9 mouse cellular contexts compared by ENCODE assay signal in genomic region chr12:111008500-111009490, GRCm38 (mm10). TPM values are rescaled to one million over a fixed set of nuclear protein-coding genes. Genes with fewer than 3 reads are reported as not detected.
DNase-seq lines count a peak whose midpoint lies in the region; ATAC-seq lines count a peak whose summit lies in the region.
"Had no signal": no experiment of that assay in that cellular context is flagged by ENCODE, and none has a peak within 500 bp of the region (broad histone marks: within the 10 kb centered on the region; RNA-seq: fewer than 3 reads in every experiment).

No protein-coding gene starts in this region.

- no peaks in the 10 kb centered on the region for H3K9me3 ChIP-seq in midbrain, embryonic 10.5 days (replicated peaks)
- no peaks in the 10 kb centered on the region for H3K9me3 ChIP-seq in midbrain, embryonic 15.5 days
- H3K9me3 ChIP-seq in hindbrain, embryonic 14.5 days (ENCODE audit: control insufficient read depth, low read length): no peaks in the 10 kb centered on the region
- H3K9me3 ChIP-seq in stomach, embryonic 14.5 days (ENCODE audit: control insufficient read depth, low read depth, low read length): peaks cover 7% of the 10 kb centered on the region; the same call in 1 of the 2 replicates

- peaks cover 28% of the 10 kb centered on the region for H3K4me1 ChIP-seq in midbrain, embryonic 10.5 days
- H3K4me1 ChIP-seq in midbrain, embryonic 15.5 days: peaks cover 13% of the 10 kb centered on the region; the same call in 1 of the 2 replicates
- no peaks in the 10 kb centered on the region for H3K4me1 ChIP-seq in hindbrain, embryonic 14.5 days (replicated peaks; ENCODE audit: control insufficient read depth, insufficient read depth, low read length)
- H3K4me1 ChIP-seq in stomach, embryonic 14.5 days (ENCODE audit: control insufficient read depth, insufficient read depth, low read length): peaks cover 33% of the 10 kb centered on the region; the same call in 1 of the 2 replicates

- no peak overlapping the region for H3K9ac ChIP-seq in midbrain, embryonic 15.5 days
- H3K9ac ChIP-seq in hindbrain, embryonic 14.5 days: no peak overlapping the region
- 0 out of 2 replicates have a peak overlapping the region, but pooled peaks have one; percentile 10 for H3K9ac ChIP-seq in stomach, embryonic 14.5 days (replicated peaks; ENCODE audit: low read depth, low read length)

- no peaks in the 10 kb centered on the region for H3K27me3 ChIP-seq in midbrain, embryonic 10.5 days (ENCODE audit: low read depth, poor library complexity, severe bottlenecking)
- no peaks in the 10 kb centered on the region for H3K27me3 ChIP-seq in midbrain, embryonic 15.5 days (replicated peaks)
- H3K27me3 ChIP-seq in hindbrain, embryonic 14.5 days (ENCODE audit: control insufficient read depth, insufficient read depth, low read length): no peaks in the 10 kb centered on the region
- no peaks in the 10 kb centered on the region for H3K27me3 ChIP-seq in stomach, embryonic 14.5 days (ENCODE audit: control insufficient read depth, insufficient read depth, low read length)

- H3K36me3 ChIP-seq in midbrain, embryonic 10.5 days: no peaks in the 10 kb centered on the region
- H3K36me3 ChIP-seq in midbrain, embryonic 15.5 days (replicated peaks): no peaks in the 10 kb centered on the region
- no peaks in the 10 kb centered on the region for H3K36me3 ChIP-seq in hindbrain, embryonic 14.5 days (replicated peaks; ENCODE audit: control insufficient read depth, insufficient read depth)
- no peaks in the 10 kb centered on the region for H3K36me3 ChIP-seq in stomach, embryonic 14.5 days (ENCODE audit: control insufficient read depth, insufficient read depth, low read length)

- peak overlapping the region; percentile 57; the same call in 1 of the 2 replicates for H3K27ac ChIP-seq in midbrain, embryonic 10.5 days (replicated peaks)
- no peak overlapping the region for H3K27ac ChIP-seq in midbrain, embryonic 15.5 days
- H3K27ac ChIP-seq in hindbrain, embryonic 14.5 days: no peak overlapping the region
- peak overlapping the region; percentile 57 for H3K27ac ChIP-seq in stomach, embryonic 14.5 days (ENCODE audit: low read length)

- ATAC-seq in midbrain, embryonic 15.5 days (replicated peaks): no peak
- peak; percentile 31; the same call in 1 of the 2 replicates for ATAC-seq in hindbrain, embryonic 14.5 days (ENCODE audit: low FRiP score)
- peak; percentile 19; the same call in 1 of the 2 replicates for ATAC-seq in stomach, embryonic 14.5 days (ENCODE audit: insufficient number of reproducible peaks, insufficient read depth, low FRiP score, low read depth)

- H3K4me2 ChIP-seq in midbrain, embryonic 15.5 days: no peak overlapping the region
- no peak overlapping the region for H3K4me2 ChIP-seq in hindbrain, embryonic 14.5 days (replicated peaks)
- H3K4me2 ChIP-seq in stomach, embryonic 14.5 days (replicated peaks; ENCODE audit: low read depth, low read length): no peak overlapping the region

- 78% methylated on average over 11 of the region's 11 CpGs for WGBS in midbrain, embryonic 10.5 days
- whole genome bisulfite sequencing in midbrain, embryonic 15.5 days: 68% methylated on average over 11 of the region's 11 CpGs
- 62% methylated on average over 11 of the region's 11 CpGs for WGBS in hindbrain, embryonic 14.5 days
- WGBS in stomach, embryonic 14.5 days: 43% methylated on average over 11 of the region's 11 CpGs

- no peak for DNase-seq in midbrain, embryonic 10.5 days (ENCODE audit: low spot score)
- peak; percentile 66 for DNase-seq in cerebellum, adult 9-10 months
- no peak for DNase-seq in hindbrain, embryonic 14.5 days (ENCODE audit: low spot score)
- no peak for DNase-seq in right cerebral cortex, adult 2 months (ENCODE audit: low spot score in 2 of 2)
- DNase-seq in kidney, postnatal 14 days: no peak
- no peak for DNase-seq in left cerebral cortex, adult 11 months (ENCODE audit: low spot score)
- DNase-seq: adrenal gland, adult 2 months had no signal

- no peak overlapping the region for H3K4me3 ChIP-seq in midbrain, embryonic 10.5 days
- H3K4me3 ChIP-seq in midbrain, embryonic 15.5 days: no peak overlapping the region
- H3K4me3 ChIP-seq in hindbrain, embryonic 14.5 days (replicated peaks; ENCODE audit: low read length): no peak overlapping the region
- H3K4me3 ChIP-seq in stomach, embryonic 14.5 days (ENCODE audit: low read depth, low read length): no peak overlapping the region

RNA-seq across cellular contexts. Expression of gene Ankrd9, which starts 30.0 kb away (rescaled TPM):
- polyA plus RNA-seq in midbrain, embryonic 10.5 days (2016; fragmentation: Nextera tagmentation; extraction: Ambion mirVana): 16.5 and 19.4 TPM in 2 replicates
- polyA plus RNA-seq in midbrain, embryonic 15.5 days (2015; fragmentation: Nextera tagmentation; extraction: Ambion mirVana): 8.0 and 8.3 TPM in 2 replicates
- 7.1 and 10.2 TPM in 2 replicates for polyA plus RNA-seq in hindbrain, embryonic 14.5 days (2014; fragmentation: Nextera tagmentation; extraction: Ambion mirVana)
- polyA plus RNA-seq in stomach, embryonic 14.5 days (2014; fragmentation: Nextera tagmentation; extraction: Ambion mirVana): 10.3 and 10.4 TPM in 2 replicates

RNA-seq across cellular contexts. Expression of gene Rcor1, which starts 30.4 kb away (rescaled TPM):
- 5.9 and 6.0 TPM in 2 replicates for polyA plus RNA-seq in midbrain, embryonic 10.5 days (2016; fragmentation: Nextera tagmentation; extraction: Ambion mirVana)
- 4.7 and 5.1 TPM in 2 replicates for polyA plus RNA-seq in midbrain, embryonic 15.5 days (2015; fragmentation: Nextera tagmentation; extraction: Ambion mirVana)
- polyA plus RNA-seq in hindbrain, embryonic 14.5 days (2014; fragmentation: Nextera tagmentation; extraction: Ambion mirVana): 6.6 and 6.8 TPM in 2 replicates
- 17.6 and 19.2 TPM in 2 replicates for polyA plus RNA-seq in stomach, embryonic 14.5 days (2014; fragmentation: Nextera tagmentation; extraction: Ambion mirVana)

Comparison
In these comparisons a context has a peak if more than half of its experiments do, and no peak if none do; other contexts are left out.
1. H3K27ac ChIP-seq: peak in midbrain, embryonic 10.5 days (single experiment) and stomach, embryonic 14.5 days (single experiment); none in midbrain, embryonic 15.5 days (single experiment) and hindbrain, embryonic 14.5 days (single experiment).